Mouse (Mus musculus) stomach, embryonic 16.5 days (tissue): Measurements from ENCODE around the gene Mthfd1l. TPM values are rescaled to one million over a fixed set of nuclear protein-coding genes. Genes with fewer than 3 reads are reported as not detected.

ENCODE experiments used
- ATAC-seq: fragments of 200-750 bp; cut with Nextera tagmentation; 2 replicates; pipeline ENCODE4 v1.8.0; 2017; ENCODE audit warnings: moderate number of reproducible peaks, moderate TSS enrichment; ENCODE audit not compliant: insufficient read depth, low FRiP score
- H3K27ac ChIP-seq: fragments of 300-500 bp; sonication (generic); 2 replicates; pipeline ENCODE4 v1.5.1; 2014; ENCODE audit warnings: low read length
- H3K27me3 ChIP-seq: fragments of 300-500 bp; sonication (generic); 2 replicates; pipeline ENCODE4 v1.6.1; 2014; ENCODE audit warnings: low read length, control low read depth, mixed read lengths; ENCODE audit not compliant: control insufficient read depth, insufficient read depth
- H3K36me3 ChIP-seq: fragments of 300-500 bp; sonication (generic); 2 replicates; pipeline ENCODE4 v1.6.1; 2014; ENCODE audit warnings: low read length; ENCODE audit not compliant: control insufficient read depth, insufficient read depth
- H3K4me1 ChIP-seq: fragments of 300-500 bp; sonication (generic); 2 replicates; pipeline ENCODE4 v1.6.1; 2014; ENCODE audit warnings: low read length, control low read depth, mixed read lengths; ENCODE audit not compliant: control insufficient read depth, insufficient read depth
- H3K4me2 ChIP-seq: fragments of 300-500 bp; sonication (generic); 2 replicates; pipeline ENCODE4 v1.6.1; 2014; ENCODE audit warnings: low read depth, low read length, mixed read lengths
- H3K4me3 ChIP-seq: fragments of 300-500 bp; sonication (generic); replicated peaks from 2 replicates; pipeline ENCODE4 v1.5.1; 2014; ENCODE audit warnings: mild to moderate bottlenecking, low read length
- H3K9ac ChIP-seq: fragments of 300-500 bp; sonication (generic); 2 replicates; pipeline ENCODE4 v1.6.1; 2014; ENCODE audit warnings: low read length
- H3K9me3 ChIP-seq: fragments of 300-500 bp; sonication (generic); replicated peaks from 2 replicates; pipeline ENCODE4 v1.6.1; 2016; ENCODE audit warnings: low read length, control low read depth; ENCODE audit not compliant: control insufficient read depth
- WGBS: fragments of 180-500 bp; shearing (Covaris S2); extraction: QIAGEN DNeasy Blood & Tissue Kit; methylation state at CpG from one replicate; pipeline ENCODE4 v1.1.7; 2014; 5-methylcytosine and 5-hydroxymethylcytosine counted together
- polyA plus RNA-seq: library from polyadenylated mRNA; unstranded; fragments of >200 nt; fragmentation: Nextera tagmentation; extraction: Ambion mirVana; gene quantifications from 2 replicates; pipeline ENCODE4 v1.2.1, GENCODE M21; 2015

Mthfd1l gene
- polyA plus RNA-seq, 1 experiment from 2014 or later, result 14.0 TPM

GRCm38 (mm10) chr10:4026616-4027015, 53.7 kb downstream of the Mthfd1l start:
- ATAC-seq, result no peak
- no peaks in the 10 kb centered on the region for H3K27me3 ChIP-seq
- H3K4me1 ChIP-seq, result peaks cover 12% of the 10 kb centered on the region; the same call in 1 of the 2 replicates
- no peaks in the 10 kb centered on the region for H3K9me3 ChIP-seq
- H3K27ac ChIP-seq, result no peak overlapping the region
- no peak overlapping the region for H3K9ac ChIP-seq
- 87% methylated on average over 4 of the region's 4 CpGs for WGBS
- H3K4me3 ChIP-seq, result no peak overlapping the region
- H3K36me3 ChIP-seq, result no peaks in the 10 kb centered on the region
- H3K4me2 ChIP-seq, result no peak overlapping the region

DNA sequence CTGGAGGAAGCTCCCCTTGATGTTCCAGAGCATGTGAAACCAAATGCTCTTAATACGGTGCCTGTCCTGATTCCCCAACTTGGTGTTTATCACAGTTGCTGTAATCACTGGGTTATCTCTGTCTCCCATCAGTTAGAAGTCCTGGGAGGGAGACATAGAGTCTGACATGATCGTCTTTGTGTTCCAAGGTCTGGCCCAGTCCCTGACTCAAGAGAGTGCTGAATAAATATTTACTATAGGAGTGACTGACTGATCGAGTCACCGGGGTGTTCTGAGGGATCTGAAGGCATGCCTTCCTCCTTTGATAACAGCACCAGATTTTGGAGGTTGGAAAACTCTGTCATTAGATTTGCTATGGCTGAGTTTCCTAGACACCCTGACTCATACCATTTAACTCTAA, 54.5 kb downstream of the Mthfd1l start:
- H3K9ac ChIP-seq, result no peak overlapping the region
- no peaks in the 10 kb centered on the region for H3K27me3 ChIP-seq
- peaks cover 12% of the 10 kb centered on the region; the same call in 1 of the 2 replicates for H3K4me1 ChIP-seq
- no peaks in the 10 kb centered on the region for H3K9me3 ChIP-seq
- WGBS, result 25% methylated on average over 4 of the region's 4 CpGs
- no peak overlapping the region for H3K27ac ChIP-seq
- ATAC-seq, result no peak
- no peaks in the 10 kb centered on the region for H3K36me3 ChIP-seq
- no peak overlapping the region for H3K4me3 ChIP-seq
- H3K4me2 ChIP-seq, result no peak overlapping the region

- WGBS, result 39% methylated on average over 15 of the region's 15 CpGs
- ATAC-seq, result peak; percentile 89
- Histone ChIP-seq H3K9ac (no peak overlapping the region), H3K36me3 (no peaks in the 10 kb centered on the region), H3K4me3 (no peak overlapping the region), H3K4me2 (no peak overlapping the region), H3K27me3 (no peaks in the 10 kb centered on the region), H3K27ac (peak overlapping the region; percentile 61), H3K4me1 (peaks cover 12% of the 10 kb centered on the region; the same call in 1 of the 2 replicates), H3K9me3 (no peaks in the 10 kb centered on the region)
Observed at GRCm38 (mm10) chr10:4028851-4029442, 56.0 kb downstream of the Mthfd1l start.

- 64% methylated on average over 8 of the region's 9 CpGs for WGBS
- Histone ChIP-seq H3K36me3 (no peaks in the 10 kb centered on the region; the same call in 1 of the 2 replicates), H3K9me3 (no peaks in the 10 kb centered on the region), H3K27ac (no peak overlapping the region), H3K9ac (no peak overlapping the region), H3K4me1 (peaks cover 10% of the 10 kb centered on the region; the same call in 1 of the 2 replicates), H3K4me2 (no peak overlapping the region), H3K4me3 (no peak overlapping the region), H3K27me3 (no peaks in the 10 kb centered on the region)
- no peak for ATAC-seq
Observed at GRCm38 (mm10) chr10:4033761-4034160, 60.8 kb downstream of the Mthfd1l start.

DNA sequence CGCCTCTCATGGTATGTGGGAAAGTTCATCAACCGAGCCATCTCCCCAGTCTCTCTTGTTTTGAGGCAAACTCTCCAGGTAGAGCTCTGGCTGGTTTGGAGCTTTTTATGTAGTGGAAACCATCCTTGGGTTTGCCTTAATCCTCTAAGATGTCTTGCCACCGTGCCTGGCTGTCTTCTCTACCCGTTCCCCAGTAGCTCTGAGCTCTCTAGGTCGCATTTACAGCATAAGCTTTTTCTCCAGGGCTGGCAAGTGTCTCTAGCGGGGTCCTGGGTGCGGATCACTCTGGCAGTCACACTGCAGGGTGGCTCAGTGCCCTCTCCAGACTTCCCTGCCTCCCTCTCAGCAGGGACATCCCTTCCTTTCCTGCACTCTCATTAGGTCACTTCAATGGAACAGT, 63.6 kb downstream of the Mthfd1l start:
- 0 out of 2 replicates have a peak, but pooled peaks cover 5% of the 10 kb centered on the region for H3K4me1 ChIP-seq
- H3K9me3 ChIP-seq, result no peaks in the 10 kb centered on the region
- 90% methylated on average over 7 of the region's 7 CpGs for WGBS
- H3K36me3 ChIP-seq, result peaks cover 3% of the 10 kb centered on the region; the same call in 1 of the 2 replicates
- H3K9ac ChIP-seq, result no peak overlapping the region; the same call in 1 of the 2 replicates
- no peak overlapping the region for H3K4me3 ChIP-seq
- no peak overlapping the region for H3K27ac ChIP-seq
- ATAC-seq, result no peak
- H3K4me2 ChIP-seq, result no peak overlapping the region
- no peaks in the 10 kb centered on the region for H3K27me3 ChIP-seq

DNA sequence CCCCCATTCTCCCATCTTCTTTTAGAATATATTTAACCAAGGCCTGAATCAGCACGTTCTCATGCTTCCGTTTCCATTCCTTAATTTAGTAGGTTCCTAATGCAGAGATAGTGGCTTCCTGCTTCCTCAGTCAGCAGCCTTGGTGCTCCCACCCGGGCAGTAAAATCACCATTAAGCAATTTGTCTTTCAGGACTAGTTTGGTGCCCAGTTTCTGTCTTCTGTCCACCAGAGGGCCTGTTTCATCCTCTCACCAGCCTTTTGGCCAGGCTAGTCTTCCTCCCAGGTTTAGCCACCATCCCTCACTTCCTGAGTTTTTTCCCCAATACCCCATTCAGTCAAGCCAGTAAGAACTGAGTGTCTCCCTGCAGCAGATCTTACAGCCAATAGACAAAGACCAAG, 64.1 kb downstream of the Mthfd1l start:
- H3K9me3 ChIP-seq, result no peaks in the 10 kb centered on the region
- 50% methylated on average over 3 of the region's 3 CpGs for WGBS
- no peak for ATAC-seq

GRCm38 (mm10) chr10:4038576-4038975, 65.7 kb downstream of the Mthfd1l start:
- peaks cover 3% of the 10 kb centered on the region; the same call in 1 of the 2 replicates for H3K36me3 ChIP-seq
- H3K27ac ChIP-seq, result no peak overlapping the region
- no peak for ATAC-seq
- H3K9ac ChIP-seq, result no peak overlapping the region
- H3K9me3 ChIP-seq, result no peaks in the 10 kb centered on the region
- H3K4me2 ChIP-seq, result no peak overlapping the region
- WGBS, result 89% methylated on average over 11 of the region's 11 CpGs
- H3K4me3 ChIP-seq, result no peak overlapping the region
- no peaks in the 10 kb centered on the region for H3K27me3 ChIP-seq
- H3K4me1 ChIP-seq, result 0 out of 2 replicates have a peak, but pooled peaks cover 5% of the 10 kb centered on the region

More for the DNA sequence above, 64.1 kb downstream of the Mthfd1l start:
- no peak overlapping the region for H3K4me3 ChIP-seq
- no peak overlapping the region for H3K4me2 ChIP-seq
- H3K9ac ChIP-seq, result no peak overlapping the region
- 0 out of 2 replicates have a peak, but pooled peaks cover 5% of the 10 kb centered on the region for H3K4me1 ChIP-seq
- H3K27me3 ChIP-seq, result no peaks in the 10 kb centered on the region
- H3K36me3 ChIP-seq, result peaks cover 3% of the 10 kb centered on the region; the same call in 1 of the 2 replicates
- peak overlapping the region; percentile 55 for H3K27ac ChIP-seq

GRCm38 (mm10) chr10:4041691-4042090, 68.8 kb downstream of the Mthfd1l start:
- Histone ChIP-seq H3K4me3 (no peak overlapping the region), H3K36me3 (0 out of 2 replicates have a peak, but pooled peaks cover 3% of the 10 kb centered on the region), H3K27me3 (no peaks in the 10 kb centered on the region), H3K4me1 (0 out of 2 replicates have a peak, but pooled peaks cover 5% of the 10 kb centered on the region), H3K4me2 (no peak overlapping the region), H3K9me3 (no peaks in the 10 kb centered on the region), H3K27ac (no peak overlapping the region), H3K9ac (no peak overlapping the region)
- ATAC-seq, result no peak
- 70% methylated on average over 9 of the region's 9 CpGs for WGBS

DNA sequence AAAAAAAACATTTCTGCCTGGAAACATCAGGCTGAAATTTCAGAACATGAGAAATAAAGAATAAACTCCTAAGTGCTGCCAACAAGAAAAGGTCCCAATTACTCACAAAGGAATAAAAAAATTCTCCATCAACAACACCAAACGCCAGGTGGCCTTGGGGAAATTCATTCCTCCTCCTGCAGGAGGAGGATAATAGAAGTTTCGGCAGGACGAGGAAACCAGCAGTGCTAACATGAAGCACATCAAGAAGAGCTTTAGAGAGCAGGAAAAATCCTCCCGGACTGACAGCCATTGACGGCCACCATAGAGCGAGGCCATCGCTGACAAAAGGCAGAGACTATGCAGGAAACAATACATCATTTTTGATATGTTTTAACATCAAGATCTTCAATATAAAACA, 71.5 kb downstream of the Mthfd1l start:
- no peak for ATAC-seq
- Histone ChIP-seq H3K36me3 (no peaks in the 10 kb centered on the region), H3K9me3 (no peaks in the 10 kb centered on the region), H3K9ac (no peak overlapping the region), H3K27ac (no peak overlapping the region; the same call in 1 of the 2 replicates), H3K27me3 (no peaks in the 10 kb centered on the region), H3K4me2 (no peak overlapping the region), H3K4me1 (no peaks in the 10 kb centered on the region), H3K4me3 (no peak overlapping the region)
- 77% methylated on average over 7 of the region's 7 CpGs for WGBS
